Mouse (Mus musculus): ENCODE measurements around the gene Angptl8. TPM values are rescaled to one million over a fixed set of nuclear protein-coding genes. Genes with fewer than 3 reads are reported as not detected.

Gene Angptl8
- polyA plus RNA-seq, 1 experiment: not detected

DNA sequence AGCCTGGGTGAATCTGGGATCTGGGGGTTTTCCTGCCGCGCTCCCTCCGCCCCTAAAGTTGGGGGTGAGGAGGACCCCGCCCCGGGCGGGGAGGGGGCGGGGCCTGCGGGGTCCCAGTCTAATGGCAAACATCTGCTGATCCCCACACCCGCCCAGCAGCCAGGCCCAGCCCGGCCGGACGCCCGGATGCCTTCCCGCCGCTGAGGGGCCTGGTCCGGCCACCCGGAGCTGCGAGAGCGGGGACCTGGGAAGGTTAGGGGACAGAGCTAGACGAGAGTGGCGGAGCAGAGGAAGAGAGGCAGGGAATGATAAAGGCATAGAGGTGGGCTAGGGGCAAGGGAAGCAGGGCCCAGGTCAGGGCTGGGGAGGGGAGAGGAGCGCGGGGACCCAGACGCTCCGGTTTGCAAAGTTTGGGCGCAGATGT lies 37.4 kb upstream of the Angptl8 start:
- TF ChIP-seq POLR2A (IDR thresholded peaks at IDR 0.05; ENCODE audit: borderline replicate concordance, extremely low read depth, insufficient read depth, insufficient read length, poor library complexity, severe bottlenecking): 0 out of 2 replicates have a peak, but pooled peaks have one; percentile 13
- TF ChIP-seq CTCF (IDR thresholded peaks at IDR 0.05; ENCODE audit: borderline replicate concordance, extremely low read depth, insufficient read depth, insufficient read length): no peak
- DNase-seq (ENCODE audit: low read depth): peak; percentile 32

DNA sequence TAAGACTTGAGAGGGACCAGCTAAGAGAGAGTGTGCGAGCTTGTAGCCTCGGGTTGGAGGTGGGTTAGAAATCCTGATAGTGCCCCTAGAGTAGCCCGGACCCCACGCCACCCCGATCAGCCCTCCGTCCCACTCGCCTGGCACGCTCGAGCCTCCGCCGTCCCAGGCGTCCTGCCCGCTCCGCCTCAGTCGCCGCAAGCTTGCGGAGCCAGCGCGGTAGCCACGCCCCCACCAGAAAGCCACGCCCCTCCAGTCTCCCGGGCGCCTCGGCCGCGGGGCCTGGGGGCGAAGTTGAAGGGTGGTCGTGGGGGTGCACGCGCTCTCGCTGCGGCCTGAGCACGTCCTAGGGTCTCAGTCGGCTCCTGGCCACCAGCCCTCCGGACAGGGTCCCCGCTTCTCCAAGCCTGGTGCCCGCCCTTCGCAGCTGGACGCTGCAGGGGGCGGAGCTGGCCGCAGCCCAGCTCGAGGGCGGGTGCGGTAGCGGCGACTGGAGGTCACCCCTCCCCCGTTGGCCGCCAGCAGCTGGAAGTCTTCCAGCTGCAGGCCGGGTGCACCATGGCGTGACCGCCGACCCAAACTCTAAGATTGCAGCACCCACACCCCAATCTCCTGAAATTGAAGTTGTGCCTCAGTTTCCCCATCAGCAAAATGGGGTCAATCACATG lies 36.8 kb upstream of the Angptl8 start, which contains the start of gene Kank2:
TSS of gene Kank2 (minus strand) at position 400 of the 665 bp plus-strand sequence.
- DNase-seq (ENCODE audit: low read depth): peak; percentile 82
- TF ChIP-seq CTCF (IDR thresholded peaks at IDR 0.05; ENCODE audit: borderline replicate concordance, extremely low read depth, insufficient read depth, insufficient read length) (no peak), POLR2A (IDR thresholded peaks at IDR 0.05; ENCODE audit: borderline replicate concordance, extremely low read depth, insufficient read depth, insufficient read length, poor library complexity, severe bottlenecking) (0 out of 2 replicates have a peak, but pooled peaks have one; percentile 32)

DNA sequence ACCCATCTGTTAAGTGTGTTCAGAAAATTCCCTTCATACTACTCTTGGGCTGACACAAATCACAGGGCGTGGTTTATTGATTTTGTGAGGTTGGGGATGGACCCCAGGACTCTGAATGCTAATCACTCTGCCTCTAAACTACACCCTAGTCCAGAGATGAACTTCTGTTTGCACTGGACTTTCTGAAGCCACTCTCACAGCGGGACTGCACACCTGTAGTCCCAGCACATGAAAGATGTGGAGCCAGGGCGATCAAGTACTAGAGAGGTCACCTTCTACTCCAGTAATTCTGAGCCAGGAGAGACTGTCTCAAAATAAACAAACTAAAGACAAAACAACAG lies 36.3 kb upstream of the Angptl8 start:
- TF ChIP-seq POLR2A (IDR thresholded peaks at IDR 0.05; ENCODE audit: borderline replicate concordance, extremely low read depth, insufficient read depth, insufficient read length, poor library complexity, severe bottlenecking) (no peak), CTCF (IDR thresholded peaks at IDR 0.05; ENCODE audit: borderline replicate concordance, extremely low read depth, insufficient read depth, insufficient read length) (no peak)
- DNase-seq (ENCODE audit: low read depth): no peak

DNA sequence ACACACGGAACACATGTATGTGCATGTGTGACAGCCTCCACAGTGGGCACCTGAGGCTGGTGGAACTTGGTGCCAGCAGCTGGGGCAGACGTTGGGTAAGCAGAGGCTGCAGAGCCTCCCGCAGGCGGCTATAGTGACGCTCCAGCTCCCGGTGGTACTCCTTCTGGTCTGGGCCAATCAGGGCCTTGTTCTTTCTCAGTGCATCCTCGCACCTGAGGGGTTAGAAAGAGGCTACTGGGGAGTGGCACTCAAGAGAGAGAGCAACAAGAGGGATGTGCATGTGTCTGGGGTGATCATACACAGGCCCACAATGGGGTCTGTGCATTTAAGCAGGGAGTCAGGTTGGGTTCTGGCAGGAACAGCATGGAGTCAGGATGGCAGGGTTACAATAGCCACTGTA lies 34.2 kb upstream of the Angptl8 start:
- TF ChIP-seq POLR2A (IDR thresholded peaks at IDR 0.05; ENCODE audit: borderline replicate concordance, extremely low read depth, insufficient read depth, insufficient read length, poor library complexity, severe bottlenecking) (no peak), CTCF (IDR thresholded peaks at IDR 0.05; ENCODE audit: borderline replicate concordance, extremely low read depth, insufficient read depth, insufficient read length) (no peak)
- DNase-seq (ENCODE audit: low read depth): no peak

DNA sequence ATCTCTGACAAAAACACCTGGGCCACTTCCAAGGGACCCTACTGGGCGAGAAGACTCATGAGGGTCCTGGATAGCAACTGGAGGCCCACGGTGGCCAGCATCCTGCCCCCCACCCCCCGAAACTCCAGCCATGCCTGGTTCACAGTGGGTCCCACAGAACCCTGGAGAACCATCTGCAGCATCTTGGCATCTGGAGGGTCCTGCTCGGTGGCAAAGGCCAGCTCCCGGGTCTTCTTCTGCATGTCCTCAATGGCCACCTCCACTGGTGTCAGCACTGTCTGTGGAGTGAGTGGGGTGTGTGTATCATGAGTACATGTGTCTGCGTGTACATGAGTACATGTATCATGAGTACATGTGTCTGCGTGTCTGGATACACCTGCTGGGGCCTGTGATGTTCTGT lies 33.7 kb upstream of the Angptl8 start:
- TF ChIP-seq POLR2A (IDR thresholded peaks at IDR 0.05; ENCODE audit: borderline replicate concordance, extremely low read depth, insufficient read depth, insufficient read length, poor library complexity, severe bottlenecking): no peak
- no peak for TF ChIP-seq CTCF (IDR thresholded peaks at IDR 0.05; ENCODE audit: borderline replicate concordance, extremely low read depth, insufficient read depth, insufficient read length)
- DNase-seq (ENCODE audit: low read depth): no peak

DNA sequence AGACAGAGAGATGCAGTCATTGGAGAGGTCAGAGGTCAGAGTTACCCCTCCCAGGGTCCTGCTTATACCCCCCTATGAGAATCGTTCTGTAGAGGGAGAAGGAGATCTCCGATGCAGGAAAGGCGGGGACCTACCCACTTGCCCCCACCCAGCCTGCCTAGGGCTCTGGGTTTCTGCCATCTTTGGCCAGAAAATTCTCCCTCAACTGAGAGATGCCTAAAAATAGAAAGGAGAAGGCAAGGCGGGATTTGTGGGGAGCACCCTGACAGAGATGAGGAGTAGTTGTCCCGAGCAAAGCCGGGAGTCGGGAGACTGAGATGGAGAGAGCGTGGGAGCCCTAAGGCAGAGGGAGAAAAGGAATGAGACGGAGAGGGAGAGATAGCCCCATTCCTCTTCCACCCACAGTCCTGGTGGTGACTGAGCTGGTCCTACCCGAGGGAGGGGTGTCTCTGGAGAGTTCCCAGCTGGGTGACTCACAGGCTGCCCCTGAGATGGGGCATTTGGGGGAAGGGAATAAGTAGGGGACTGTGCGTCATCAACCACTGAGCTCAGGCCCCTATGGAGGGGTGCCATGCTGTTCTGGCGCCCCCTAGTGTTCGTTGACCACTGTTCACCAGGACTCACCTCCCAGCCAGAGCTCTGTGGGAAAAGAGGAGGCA lies 31.2 kb upstream of the Angptl8 start:
- no peak for TF ChIP-seq POLR2A (IDR thresholded peaks at IDR 0.05; ENCODE audit: borderline replicate concordance, extremely low read depth, insufficient read depth, insufficient read length, poor library complexity, severe bottlenecking)
- TF ChIP-seq CTCF (IDR thresholded peaks at IDR 0.05; ENCODE audit: borderline replicate concordance, extremely low read depth, insufficient read depth, insufficient read length): peak; percentile 96
- peak; percentile 81 for DNase-seq (ENCODE audit: low read depth)

DNA sequence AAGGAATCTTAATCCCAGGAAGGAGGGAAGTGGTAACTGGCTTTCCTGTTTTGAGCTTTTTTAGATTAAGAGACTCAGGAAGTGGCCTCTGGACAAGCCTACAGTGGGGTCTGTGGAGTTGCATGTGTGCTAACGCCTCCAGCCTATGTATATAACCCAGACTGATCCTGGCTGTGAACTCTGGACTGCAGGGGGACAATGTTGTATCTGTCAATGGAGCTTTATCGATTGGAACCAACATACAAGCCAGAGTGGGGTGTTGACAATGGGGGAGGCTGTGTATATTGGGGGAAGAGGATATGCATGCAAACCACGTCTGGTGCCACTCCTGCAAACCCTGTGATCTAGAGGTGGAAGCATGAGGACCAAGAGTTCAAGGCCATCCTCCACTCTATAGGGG lies 28.9 kb upstream of the Angptl8 start:
- TF ChIP-seq POLR2A (IDR thresholded peaks at IDR 0.05; ENCODE audit: borderline replicate concordance, extremely low read depth, insufficient read depth, insufficient read length, poor library complexity, severe bottlenecking): no peak
- TF ChIP-seq CTCF (IDR thresholded peaks at IDR 0.05; ENCODE audit: borderline replicate concordance, extremely low read depth, insufficient read depth, insufficient read length): no peak
- DNase-seq (ENCODE audit: low read depth): no peak

DNA sequence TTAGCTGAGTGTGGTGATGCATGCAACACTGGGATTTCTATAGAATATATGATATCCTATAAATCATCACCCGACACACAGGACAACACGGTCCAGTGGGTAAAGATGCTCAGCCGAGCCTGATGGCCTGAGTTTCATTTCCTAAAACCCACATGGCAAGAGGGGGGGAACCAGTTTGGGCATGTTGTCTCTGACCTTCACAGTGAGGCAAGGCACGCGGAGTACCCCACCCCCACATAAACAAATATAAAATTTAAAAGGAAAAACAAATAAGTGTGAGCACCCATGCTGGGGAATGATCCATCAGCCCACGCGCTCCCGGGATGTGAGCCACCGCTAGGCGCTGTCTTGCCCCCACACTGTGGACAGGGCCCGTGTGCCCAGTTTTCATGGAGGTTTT lies 28.3 kb upstream of the Angptl8 start:
- no peak for DNase-seq (ENCODE audit: low read depth)
- no peak for TF ChIP-seq POLR2A (IDR thresholded peaks at IDR 0.05; ENCODE audit: borderline replicate concordance, extremely low read depth, insufficient read depth, insufficient read length, poor library complexity, severe bottlenecking)
- no peak for TF ChIP-seq CTCF (IDR thresholded peaks at IDR 0.05; ENCODE audit: borderline replicate concordance, extremely low read depth, insufficient read depth, insufficient read length)

DNA sequence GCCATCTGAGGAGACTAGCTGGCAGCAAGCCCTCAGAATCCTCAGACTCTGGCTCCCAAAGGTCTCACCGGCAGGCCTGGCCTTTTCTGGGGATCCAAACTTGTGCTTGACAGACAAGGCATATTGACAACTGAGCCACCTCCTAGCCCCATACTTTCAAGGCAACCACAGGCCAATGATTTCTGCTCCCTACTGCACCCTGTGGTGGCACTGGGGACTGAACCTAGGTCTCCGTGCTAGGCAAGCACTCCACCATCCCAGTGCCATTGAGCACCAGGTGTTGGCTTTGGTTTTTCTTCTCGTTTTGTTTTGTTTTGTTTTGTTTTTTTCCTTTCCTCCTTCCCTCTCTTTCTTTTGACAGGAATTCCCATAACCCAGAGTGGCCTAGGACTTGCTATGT lies 26.7 kb upstream of the Angptl8 start:
- no peak for DNase-seq (ENCODE audit: low read depth)
- TF ChIP-seq POLR2A (IDR thresholded peaks at IDR 0.05; ENCODE audit: borderline replicate concordance, extremely low read depth, insufficient read depth, insufficient read length, poor library complexity, severe bottlenecking): no peak
- peak; percentile 42; the same call in 1 of the 2 replicates for TF ChIP-seq CTCF (IDR thresholded peaks at IDR 0.05; ENCODE audit: borderline replicate concordance, extremely low read depth, insufficient read depth, insufficient read length)

DNA sequence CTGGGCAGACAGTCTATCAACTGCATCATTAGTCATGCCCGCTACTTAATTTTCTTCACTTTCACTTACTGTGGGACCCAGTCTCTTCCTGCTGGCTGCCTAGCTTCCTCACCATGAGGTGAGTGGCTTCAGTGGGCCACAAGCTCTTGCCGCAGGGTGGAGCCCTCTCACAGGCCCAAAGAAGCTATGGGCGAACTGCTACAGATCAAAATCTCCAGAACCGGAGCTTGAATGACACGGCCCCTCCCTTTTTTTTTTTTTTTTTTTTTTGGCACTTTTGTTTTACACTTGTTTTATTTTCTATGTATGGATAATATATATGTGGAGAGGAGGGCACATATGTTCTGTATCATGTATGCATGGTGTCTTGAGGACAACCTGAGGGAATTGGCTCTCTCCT lies 24.1 kb upstream of the Angptl8 start:
- no peak for DNase-seq (ENCODE audit: low read depth)
- TF ChIP-seq POLR2A (IDR thresholded peaks at IDR 0.05; ENCODE audit: borderline replicate concordance, extremely low read depth, insufficient read depth, insufficient read length, poor library complexity, severe bottlenecking) (no peak), CTCF (IDR thresholded peaks at IDR 0.05; ENCODE audit: borderline replicate concordance, extremely low read depth, insufficient read depth, insufficient read length) (no peak)

DNA sequence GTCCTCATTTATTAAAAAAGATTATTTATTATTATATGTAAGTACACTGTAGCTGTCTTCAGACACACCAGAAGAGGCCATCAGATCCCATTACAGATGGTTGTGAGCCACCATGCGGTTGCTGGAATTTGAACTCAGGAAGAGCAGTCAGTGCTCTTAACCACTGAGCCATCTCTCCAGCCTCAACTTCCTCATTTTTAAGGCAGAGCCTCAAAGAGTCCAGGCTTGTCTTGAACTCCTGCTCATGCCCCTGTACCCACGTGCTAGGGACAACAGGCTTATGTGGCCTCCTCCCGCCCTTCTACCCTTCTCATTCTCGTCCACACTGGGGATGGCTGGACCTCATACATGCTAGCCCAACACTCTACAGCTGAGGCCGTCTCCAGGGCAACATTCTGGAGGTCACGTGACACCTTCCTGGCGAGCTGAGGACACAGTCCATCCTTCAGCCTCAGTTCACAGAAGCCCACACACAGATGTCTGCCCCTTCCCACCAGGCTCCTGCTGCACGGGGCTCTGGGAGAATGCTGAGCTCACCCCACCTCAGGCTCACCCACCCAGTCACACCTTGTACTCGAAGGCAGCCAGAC lies 18.5 kb upstream of the Angptl8 start:
- no peak for TF ChIP-seq CTCF (IDR thresholded peaks at IDR 0.05; ENCODE audit: borderline replicate concordance, extremely low read depth, insufficient read depth, insufficient read length)
- TF ChIP-seq POLR2A (IDR thresholded peaks at IDR 0.05; ENCODE audit: borderline replicate concordance, extremely low read depth, insufficient read depth, insufficient read length, poor library complexity, severe bottlenecking): no peak
- DNase-seq (ENCODE audit: low read depth): no peak

Measured in brain, embryonic 14.5 days (tissue).